Mouse (Mus musculus) intestine, embryonic 16.5 days (tissue): ENCODE data around the gene Bnc2. TPM values are rescaled to one million over a fixed set of nuclear protein-coding genes. Genes with fewer than 3 reads are reported as not detected.

Experiments used
- ATAC-seq: fragments of 200-750 bp; cut with Nextera tagmentation; 2 replicates; pipeline ENCODE4 v1.8.0; 2017; ENCODE audit warnings: moderate TSS enrichment, moderate library complexity
- H3K27ac ChIP-seq: fragments of 300-500 bp; sonication (generic); 2 replicates; pipeline ENCODE4 v1.5.1; 2014; ENCODE audit warnings: mild to moderate bottlenecking, low read length
- H3K27me3 ChIP-seq: fragments of 300-500 bp; sonication (generic); replicated peaks from 2 replicates; pipeline ENCODE4 v1.6.1; 2014; ENCODE audit warnings: low read length, control low read depth, mixed read lengths; ENCODE audit not compliant: control insufficient read depth, insufficient read depth
- H3K36me3 ChIP-seq: fragments of 300-500 bp; sonication (generic); 2 replicates; pipeline ENCODE4 v1.6.1; 2014; ENCODE audit warnings: low read length, control low read depth; ENCODE audit not compliant: control insufficient read depth, insufficient read depth
- H3K4me1 ChIP-seq: fragments of 300-500 bp; sonication (generic); 2 replicates; pipeline ENCODE4 v1.6.1; 2014; ENCODE audit warnings: low read length, control low read depth, mixed read lengths; ENCODE audit not compliant: control insufficient read depth, insufficient read depth
- H3K4me2 ChIP-seq: fragments of 300-500 bp; sonication (generic); 2 replicates; pipeline ENCODE4 v1.6.1; 2014; ENCODE audit warnings: low read depth, low read length, control low read depth
- H3K4me3 ChIP-seq: fragments of 300-500 bp; sonication (generic); 2 replicates; pipeline ENCODE4 v1.5.1; 2014; ENCODE audit warnings: mild to moderate bottlenecking, low read length
- H3K9ac ChIP-seq: fragments of 300-500 bp; sonication (generic); 2 replicates; pipeline ENCODE4 v1.6.1; 2014; ENCODE audit warnings: low read depth, low read length
- H3K9me3 ChIP-seq: fragments of 300-500 bp; sonication (generic); 2 replicates; pipeline ENCODE4 v1.6.1; 2016; ENCODE audit warnings: low read length, control low read depth; ENCODE audit not compliant: control insufficient read depth
- WGBS: fragments of 180-500 bp; shearing (Covaris S2); extraction: QIAGEN DNeasy Blood & Tissue Kit; methylation state at CpG from one replicate; pipeline ENCODE4 v1.1.7; 2014; 5-methylcytosine and 5-hydroxymethylcytosine counted together
- polyA plus RNA-seq: library from polyadenylated mRNA; unstranded; fragments of >200 nt; fragmentation: Nextera tagmentation; extraction: Ambion mirVana; gene quantifications from 2 replicates; pipeline ENCODE4 v1.2.1, GENCODE M21; 2015

Bnc2 gene
- polyA plus RNA-seq, 1 experiment from 2014 or later = 8.9 TPM

DNA sequence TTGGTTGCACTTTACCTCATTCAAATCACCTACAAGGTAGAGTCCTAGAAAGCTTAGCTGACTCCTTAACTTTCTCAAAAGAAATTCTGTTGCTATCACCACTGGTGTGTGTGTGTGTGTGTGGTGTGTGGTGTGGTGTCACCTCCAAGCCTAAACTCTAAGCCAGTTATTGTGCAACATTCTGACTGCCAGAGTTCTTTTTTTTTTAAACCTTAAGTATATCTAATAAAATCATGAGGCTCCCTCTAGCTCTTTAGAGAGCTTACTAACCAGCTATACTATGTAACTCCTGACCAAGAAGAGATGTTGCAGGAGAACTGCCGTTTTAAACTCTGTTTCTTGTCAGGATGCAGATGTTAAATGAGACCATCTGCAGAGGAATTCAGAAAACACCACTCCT, 4.1 kb downstream of the Bnc2 start:
- Histone ChIP-seq H3K36me3 (no peaks in the 10 kb centered on the region), H3K9me3 (no peaks in the 10 kb centered on the region), H3K27ac (no peak overlapping the region), H3K4me1 (no peaks in the 10 kb centered on the region; the same call in 1 of the 2 replicates), H3K27me3 (peaks cover 3% of the 10 kb centered on the region; the same call in 1 of the 2 replicates), H3K4me2 (no peak overlapping the region), H3K4me3 (no peak overlapping the region), H3K9ac (no peak overlapping the region)
- WGBS = 26% methylated on average over 1 of the region's 1 CpGs
- ATAC-seq = no peak

DNA sequence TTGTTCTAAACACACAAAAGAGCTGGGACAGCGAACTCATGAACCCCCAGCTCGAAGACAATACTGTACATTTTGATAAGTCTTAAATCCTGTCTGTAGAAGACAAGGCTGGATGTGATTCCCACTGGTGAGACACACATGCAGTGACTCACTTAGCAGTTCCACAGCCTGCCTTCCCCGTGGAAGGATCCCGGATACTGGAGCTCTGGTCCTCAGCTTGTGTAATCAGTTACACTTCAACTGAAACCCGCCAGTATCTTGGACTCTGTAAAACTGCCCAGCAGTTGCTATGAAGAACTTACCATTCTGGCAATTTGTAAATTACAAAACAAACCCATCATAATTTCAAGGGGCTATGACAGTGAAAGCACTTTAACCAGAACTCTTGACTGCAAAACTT, 5.4 kb downstream of the Bnc2 start:
- Histone ChIP-seq H3K27ac (peak overlapping the region; percentile 6; the same call in 1 of the 2 replicates), H3K4me2 (no peak overlapping the region), H3K27me3 (peaks cover 3% of the 10 kb centered on the region; the same call in 1 of the 2 replicates), H3K4me1 (no peaks in the 10 kb centered on the region; the same call in 1 of the 2 replicates), H3K9ac (no peak overlapping the region), H3K4me3 (no peak overlapping the region), H3K36me3 (no peaks in the 10 kb centered on the region), H3K9me3 (no peaks in the 10 kb centered on the region)
- 43% methylated on average over 5 of the region's 5 CpGs for WGBS
- no peak for ATAC-seq

DNA sequence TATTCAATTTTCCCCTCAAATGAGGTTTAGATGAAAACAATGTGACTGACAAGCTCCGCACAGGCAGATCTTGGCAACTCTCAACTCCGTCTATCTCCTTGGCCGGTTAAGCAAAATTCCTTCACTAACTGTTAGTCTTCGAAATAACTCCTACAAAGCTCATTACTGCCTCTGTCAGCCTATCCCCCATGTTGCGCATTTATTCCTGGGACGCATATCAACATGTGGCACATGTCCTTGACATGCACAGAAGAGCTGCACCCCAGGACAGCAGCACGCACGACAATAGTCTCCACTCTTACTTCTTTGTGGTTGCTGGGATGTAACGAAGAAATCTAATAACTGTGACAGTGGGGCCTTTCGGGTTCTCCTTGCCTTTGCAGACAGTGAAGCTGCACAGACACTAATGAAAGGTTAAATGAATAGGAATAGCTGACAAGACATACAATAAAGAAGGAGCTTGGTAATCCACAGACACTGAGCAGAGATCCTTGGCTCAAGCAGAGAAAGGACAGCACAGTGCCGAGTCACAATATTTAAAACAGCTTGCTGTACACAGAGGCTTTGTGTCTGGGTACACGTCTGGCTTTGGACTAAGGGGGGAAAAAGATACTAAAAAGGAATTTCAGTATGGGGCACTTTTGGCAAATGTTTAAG, 6.0 kb downstream of the Bnc2 start:
- ATAC-seq = 0 out of 2 replicates have a peak, but pooled peaks have one; percentile 42
- no peaks in the 10 kb centered on the region for H3K36me3 ChIP-seq
- H3K9me3 ChIP-seq = no peaks in the 10 kb centered on the region
- no peaks in the 10 kb centered on the region; the same call in 1 of the 2 replicates for H3K4me1 ChIP-seq
- no peak overlapping the region for H3K9ac ChIP-seq
- H3K4me3 ChIP-seq = no peak overlapping the region
- H3K27me3 ChIP-seq = no peaks in the 10 kb centered on the region
- peak overlapping the region; percentile 6 for H3K27ac ChIP-seq
- H3K4me2 ChIP-seq = no peak overlapping the region
- 51% methylated on average over 12 of the region's 12 CpGs for WGBS

DNA sequence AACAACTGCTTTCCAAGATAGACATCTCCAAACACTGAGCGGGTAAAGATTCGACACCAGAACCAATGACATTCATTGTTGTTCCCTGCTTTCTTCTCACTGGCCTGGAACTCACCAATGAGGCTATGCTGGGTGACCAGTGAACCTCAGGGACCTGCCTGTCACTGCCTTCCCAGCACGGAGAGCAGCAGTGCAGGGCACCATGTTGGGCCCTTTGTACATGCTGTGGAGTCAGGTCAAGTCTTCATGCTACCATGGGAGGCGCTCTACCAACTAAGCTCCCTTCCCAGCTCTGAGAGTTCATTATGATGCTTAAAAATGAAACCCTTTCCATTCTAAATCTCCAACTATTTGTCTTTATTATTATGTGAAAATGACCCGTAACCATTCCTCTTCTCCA, 6.8 kb downstream of the Bnc2 start:
- Histone ChIP-seq H3K4me2 (no peak overlapping the region), H3K36me3 (no peaks in the 10 kb centered on the region), H3K9ac (no peak overlapping the region), H3K27me3 (no peaks in the 10 kb centered on the region), H3K9me3 (no peaks in the 10 kb centered on the region), H3K4me3 (no peak overlapping the region), H3K27ac (no peak overlapping the region), H3K4me1 (no peaks in the 10 kb centered on the region)
- 87% methylated on average over 5 of the region's 5 CpGs for WGBS
- ATAC-seq = no peak

DNA sequence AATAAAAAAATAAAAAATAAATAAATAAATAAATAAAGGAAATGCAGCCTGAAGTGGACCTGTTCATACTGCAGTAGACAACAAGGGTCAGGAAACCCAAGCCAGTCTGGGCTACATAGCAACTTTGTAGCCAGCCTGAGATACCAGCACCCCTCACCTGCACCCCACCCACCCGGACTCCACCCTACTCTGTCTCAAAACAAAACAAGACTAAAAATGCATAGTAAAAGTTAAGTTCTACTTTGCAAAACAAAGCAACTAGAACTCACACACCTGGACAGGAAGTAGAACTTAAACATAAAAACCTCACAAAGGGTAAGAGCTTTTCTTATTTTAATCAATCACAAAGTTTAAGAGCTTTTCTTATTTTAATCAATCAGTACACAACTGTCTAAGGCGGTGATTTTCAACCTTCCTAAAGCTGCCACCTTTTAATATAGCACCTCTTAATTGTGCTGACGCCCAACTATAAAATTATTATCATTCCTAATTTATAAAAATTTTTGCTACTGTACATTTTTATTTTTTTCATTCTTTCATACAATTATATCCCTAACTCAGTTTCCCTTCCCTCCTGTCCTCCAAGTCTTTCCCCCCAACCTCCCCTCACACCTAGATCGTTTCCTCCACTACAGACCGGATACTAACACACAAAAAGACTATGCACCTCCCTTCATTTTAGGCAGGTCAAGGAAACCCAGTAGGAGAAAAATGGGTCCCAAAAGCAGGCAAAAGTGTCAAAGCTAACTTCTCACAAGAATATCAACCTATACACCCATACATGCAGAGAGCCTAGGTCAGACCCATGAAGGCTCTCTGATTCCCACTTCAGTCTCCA, 12.6 kb downstream of the Bnc2 start:
- no peaks in the 10 kb centered on the region for H3K4me1 ChIP-seq
- no peak for ATAC-seq
- H3K9ac ChIP-seq = no peak overlapping the region
- no peak overlapping the region for H3K4me3 ChIP-seq
- H3K4me2 ChIP-seq = no peak overlapping the region
- WGBS = 90% methylated on average over 5 of the region's 5 CpGs
- no peaks in the 10 kb centered on the region for H3K36me3 ChIP-seq
- no peak overlapping the region for H3K27ac ChIP-seq
- no peaks in the 10 kb centered on the region for H3K27me3 ChIP-seq
- H3K9me3 ChIP-seq = no peaks in the 10 kb centered on the region

DNA sequence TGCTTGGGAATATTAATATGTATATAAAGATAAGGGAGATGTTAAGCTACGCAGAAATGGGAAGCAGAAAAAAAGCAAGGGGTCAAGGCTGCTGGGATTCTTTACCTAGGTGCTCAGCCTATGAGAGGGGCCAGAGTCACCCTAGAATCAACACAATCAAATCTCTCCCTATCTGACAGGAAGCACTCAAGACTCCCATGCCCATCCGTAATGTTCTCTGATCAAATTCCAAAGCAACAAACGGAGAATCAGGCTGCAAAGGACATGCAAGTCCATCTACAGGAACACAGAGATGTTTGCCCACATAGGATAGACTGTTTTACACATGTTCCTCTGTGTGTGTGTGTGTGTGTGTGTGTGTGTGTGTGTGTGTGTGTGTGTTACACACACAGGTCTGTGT, 13.7 kb downstream of the Bnc2 start:
- ATAC-seq = no peak
- no peaks in the 10 kb centered on the region for H3K9me3 ChIP-seq
- H3K4me1 ChIP-seq = no peaks in the 10 kb centered on the region
- H3K36me3 ChIP-seq = no peaks in the 10 kb centered on the region
- H3K27me3 ChIP-seq = no peaks in the 10 kb centered on the region
- H3K27ac ChIP-seq = no peak overlapping the region
- WGBS = 77% methylated on average over 3 of the region's 3 CpGs
- H3K4me2 ChIP-seq = no peak overlapping the region
- no peak overlapping the region for H3K4me3 ChIP-seq
- H3K9ac ChIP-seq = no peak overlapping the region

DNA sequence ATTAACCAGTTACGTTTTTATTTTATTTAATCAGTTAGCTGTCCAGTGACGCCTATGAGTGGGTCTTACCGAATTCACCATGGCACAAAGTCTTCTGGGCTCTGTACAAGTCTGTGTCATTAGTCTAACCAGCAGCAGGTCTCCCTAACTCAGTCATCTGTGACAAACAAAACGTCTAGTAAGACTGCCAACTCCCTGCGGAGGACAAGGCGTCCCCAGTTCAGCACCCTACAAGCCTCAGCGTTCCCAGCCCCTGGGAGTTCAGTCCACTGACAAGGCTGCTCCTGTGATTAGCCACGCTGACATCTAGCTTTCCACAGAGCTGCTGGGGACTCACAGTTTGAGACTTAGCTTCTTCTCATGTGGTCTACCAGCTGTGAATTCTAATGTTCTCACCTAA, 23.3 kb downstream of the Bnc2 start:
- Histone ChIP-seq H3K4me2 (no peak overlapping the region), H3K36me3 (no peaks in the 10 kb centered on the region), H3K9ac (no peak overlapping the region), H3K4me3 (no peak overlapping the region), H3K4me1 (no peaks in the 10 kb centered on the region), H3K27me3 (no peaks in the 10 kb centered on the region), H3K27ac (no peak overlapping the region), H3K9me3 (no peaks in the 10 kb centered on the region)
- WGBS = 61% methylated on average over 8 of the region's 8 CpGs
- no peak for ATAC-seq

DNA sequence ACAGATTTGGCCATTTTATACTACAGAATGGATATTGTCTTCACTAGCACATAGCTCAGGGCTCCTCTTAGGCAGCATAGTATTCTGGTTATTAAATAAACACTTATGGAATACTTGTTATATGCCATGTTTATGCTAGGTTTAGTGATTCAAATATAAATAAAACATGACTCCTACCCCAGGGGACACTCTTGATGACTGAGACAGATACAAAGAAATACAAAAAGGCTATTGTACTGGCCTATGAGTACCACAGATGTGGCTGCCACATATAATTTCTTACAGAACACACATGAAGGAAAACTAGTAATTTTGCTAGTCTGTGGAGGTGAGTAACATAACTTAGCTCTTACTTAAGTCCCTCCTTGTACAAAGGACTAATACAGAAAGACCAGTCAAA, 28.5 kb downstream of the Bnc2 start:
- H3K4me3 ChIP-seq = no peak overlapping the region
- H3K27ac ChIP-seq = no peak overlapping the region
- no peaks in the 10 kb centered on the region for H3K27me3 ChIP-seq
- ATAC-seq = no peak
- no peaks in the 10 kb centered on the region for H3K4me1 ChIP-seq
- H3K4me2 ChIP-seq = no peak overlapping the region
- H3K36me3 ChIP-seq = no peaks in the 10 kb centered on the region
- no peaks in the 10 kb centered on the region for H3K9me3 ChIP-seq
- no peak overlapping the region for H3K9ac ChIP-seq

DNA sequence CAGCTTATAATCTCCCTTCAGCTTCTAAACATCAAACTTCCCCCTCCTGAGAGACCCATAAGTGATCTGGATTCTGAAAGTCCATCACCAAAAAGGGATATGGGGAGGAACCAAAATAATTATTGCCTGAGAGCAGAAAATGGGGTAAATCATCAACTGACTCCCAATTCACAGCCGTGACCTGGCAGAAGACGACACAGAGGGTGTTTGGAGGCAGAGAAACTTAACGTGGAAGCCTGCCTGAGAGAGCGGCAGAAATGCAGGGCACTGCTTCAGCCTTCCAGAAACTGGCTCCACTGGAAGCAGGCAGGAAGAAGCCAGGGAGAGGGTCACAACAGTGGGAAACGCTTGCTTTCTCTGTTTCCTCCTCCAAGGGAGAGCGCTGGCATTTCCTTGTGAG, 35.9 kb downstream of the Bnc2 start:
- ATAC-seq = no peak
- no peaks in the 10 kb centered on the region for H3K36me3 ChIP-seq
- 51% methylated on average over 6 of the region's 6 CpGs for WGBS
- no peak overlapping the region for H3K27ac ChIP-seq
- no peak overlapping the region for H3K4me2 ChIP-seq
- H3K9me3 ChIP-seq = no peaks in the 10 kb centered on the region
- H3K9ac ChIP-seq = no peak overlapping the region
- no peak overlapping the region for H3K4me3 ChIP-seq
- H3K27me3 ChIP-seq = no peaks in the 10 kb centered on the region
- H3K4me1 ChIP-seq = peaks cover 25% of the 10 kb centered on the region
